Mouse (Mus musculus) neutrophil, adult 5-6 weeks (primary cell): ENCODE measurements around the gene Rbm5. TPM values are rescaled to one million over a fixed set of nuclear protein-coding genes. Genes with fewer than 3 reads are reported as not detected.

Experiments
- ATAC-seq: fragments of 151-379, 151-347 bp; 2 replicates; pipeline ENCODE4 v1.8.0; 2017; ENCODE audit warnings: mild to moderate bottlenecking, moderate TSS enrichment; ENCODE audit not compliant: insufficient number of reproducible peaks, poor library complexity, low FRiP score, severe bottlenecking; ENCODE audit errors: extremely low read depth
- total RNA-seq: library from RNA; stranded (forward); fragments of 200-1000 nt; gene quantifications from 2 replicates; pipeline ENCODE4 v1.2.3, GENCODE M21; 2017

Gene Rbm5
- total RNA-seq, 1 experiment from 2014 or later = 675 TPM

- ATAC-seq = no peak; the same call in 1 of the 2 replicates
These were observed 35.2 kb downstream of the Rbm5 start for GRCm38 (mm10) chr9:107735356-107736184.

- no peak for ATAC-seq
These were observed 36.2 kb downstream of the Rbm5 start for GRCm38 (mm10) chr9:107734567-107734971.

GRCm38 (mm10) chr9:107729709-107730108 is 41.1 kb downstream of the Rbm5 start:
- ATAC-seq = no peak

GRCm38 (mm10) chr9:107728919-107729670 is 41.7 kb downstream of the Rbm5 start:
- no peak for ATAC-seq

GRCm38 (mm10) chr9:107727041-107727440 is 43.8 kb downstream of the Rbm5 start:
- ATAC-seq = no peak

GRCm38 (mm10) chr9:107724796-107725195 is 46.0 kb downstream of the Rbm5 start:
- no peak for ATAC-seq

GRCm38 (mm10) chr9:107723794-107724531 is 46.8 kb downstream of the Rbm5 start:
- no peak for ATAC-seq

- no peak for ATAC-seq
These were observed 47.5 kb downstream of the Rbm5 start for GRCm38 (mm10) chr9:107723292-107723691.

GRCm38 (mm10) chr9:107718781-107719540 is 51.8 kb downstream of the Rbm5 start:
- no peak for ATAC-seq

GRCm38 (mm10) chr9:107716951-107717350 is 53.8 kb downstream of the Rbm5 start:
- ATAC-seq = no peak

- no peak for ATAC-seq
These were observed 55.2 kb downstream of the Rbm5 start for GRCm38 (mm10) chr9:107715632-107716031.

GRCm38 (mm10) chr9:107714221-107714952 is 56.4 kb downstream of the Rbm5 start:
- no peak for ATAC-seq

- ATAC-seq = no peak
These were observed 60.9 kb downstream of the Rbm5 start, which contains the start of gene Sema3f for GRCm38 (mm10) chr9:107709697-107710483. Gene Sema3f, minus strand, starts transcription at chr9:107710475.

- ATAC-seq = no peak
These were observed 61.6 kb downstream of the Rbm5 start for GRCm38 (mm10) chr9:107709096-107709696.

- no peak for ATAC-seq
These were observed 62.2 kb downstream of the Rbm5 start for GRCm38 (mm10) chr9:107708439-107709095.

GRCm38 (mm10) chr9:107707701-107708438 is 62.9 kb downstream of the Rbm5 start:
- ATAC-seq = no peak
